Mouse (Mus musculus): ENCODE data around the gene Rtp2.
"Not testable (repeated sequence)": the region's sequence is repeated elsewhere in the genome, so short reads cannot be mapped to it uniquely, and the experiment has no call there.

The Rtp2 gene

DNA sequence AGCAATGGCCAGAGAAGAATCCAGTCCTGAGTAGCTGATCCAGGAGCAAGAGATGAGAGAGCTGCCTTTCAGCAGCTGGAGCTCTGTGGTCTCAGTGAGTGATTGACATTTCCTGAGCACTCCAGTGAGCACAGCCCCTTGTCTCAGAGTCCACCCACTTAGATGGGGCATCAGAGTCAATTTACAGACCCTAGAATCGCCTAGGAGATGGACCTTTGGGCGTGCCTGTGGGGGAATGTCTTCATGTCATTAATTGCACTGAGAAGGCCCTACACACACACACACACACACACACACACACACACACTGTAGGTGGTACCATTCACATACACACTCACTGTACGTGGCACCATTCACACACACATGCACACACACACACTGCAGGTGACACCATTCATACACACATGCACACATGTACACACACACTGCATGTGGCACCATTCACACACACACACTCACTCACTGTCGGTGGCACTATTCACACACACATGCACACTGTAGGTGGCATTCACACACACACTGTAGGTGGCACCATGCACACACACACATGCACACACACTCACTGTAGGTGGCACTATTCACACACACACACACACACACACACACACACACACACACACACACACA is 20.0 kb upstream of the Rtp2 start:
- DNase-seq (ENCODE audit: extremely low read depth, low read depth), result no peak

DNA sequence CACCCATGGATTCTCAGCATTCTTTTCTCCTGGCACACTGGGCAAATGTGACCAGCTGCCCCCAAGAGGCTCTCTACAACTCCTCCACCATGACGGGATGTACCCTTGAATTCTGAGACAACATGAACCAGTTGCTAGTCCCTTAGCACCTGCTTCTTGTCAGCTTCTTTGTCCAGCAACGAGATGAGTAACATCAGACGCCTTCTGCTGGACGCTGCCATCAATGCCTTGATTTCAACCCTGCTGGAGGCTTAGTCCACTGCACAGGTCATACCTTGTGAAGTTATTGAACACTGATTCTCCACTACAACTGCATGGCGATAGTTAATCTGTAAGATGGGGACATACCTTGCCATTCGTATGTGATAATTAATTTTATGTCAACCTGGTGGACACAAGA is 15.5 kb upstream of the Rtp2 start:
- no peak for DNase-seq (ENCODE audit: extremely low read depth, low read depth)

DNA sequence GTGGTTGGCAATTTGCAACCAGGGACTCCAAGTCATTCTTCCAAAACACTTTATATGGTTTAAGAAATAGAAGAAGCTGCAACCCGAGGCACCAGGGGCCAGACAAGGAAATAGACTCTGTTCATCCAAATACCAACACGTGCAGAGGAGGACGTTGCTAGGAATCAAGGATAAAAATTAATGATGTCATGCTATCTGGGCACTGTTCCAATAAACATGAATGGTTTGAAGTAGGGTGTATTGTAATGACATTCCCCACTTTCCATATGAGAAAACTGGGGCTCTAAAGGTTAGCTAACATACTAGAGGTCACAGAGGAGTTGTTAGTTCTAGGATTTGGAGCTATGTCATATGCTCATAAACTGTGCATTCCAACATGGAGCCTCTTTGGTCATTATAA is 12.6 kb upstream of the Rtp2 start:
- no peak for DNase-seq (ENCODE audit: extremely low read depth, low read depth)

DNA sequence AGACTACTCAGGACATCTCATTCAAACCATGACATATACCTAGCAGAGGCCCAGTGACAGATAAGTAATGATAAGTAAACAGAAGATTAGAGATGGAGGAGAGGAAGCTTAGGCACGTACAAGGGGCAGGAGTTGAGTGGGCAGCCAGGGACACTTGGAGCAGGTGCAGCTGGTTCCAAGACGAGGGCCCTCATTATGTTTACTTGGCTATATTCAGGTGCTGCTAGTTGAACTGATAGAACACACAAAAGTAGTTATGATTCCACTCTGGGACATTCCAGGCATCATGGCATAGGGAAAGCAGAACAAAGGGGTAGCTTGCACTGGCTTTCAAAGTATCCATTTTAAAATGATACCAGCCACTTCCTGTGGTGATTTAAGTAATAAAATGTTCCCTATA is 2.2 kb upstream of the Rtp2 start:
- no peak for DNase-seq (ENCODE audit: extremely low read depth, low read depth)

DNA sequence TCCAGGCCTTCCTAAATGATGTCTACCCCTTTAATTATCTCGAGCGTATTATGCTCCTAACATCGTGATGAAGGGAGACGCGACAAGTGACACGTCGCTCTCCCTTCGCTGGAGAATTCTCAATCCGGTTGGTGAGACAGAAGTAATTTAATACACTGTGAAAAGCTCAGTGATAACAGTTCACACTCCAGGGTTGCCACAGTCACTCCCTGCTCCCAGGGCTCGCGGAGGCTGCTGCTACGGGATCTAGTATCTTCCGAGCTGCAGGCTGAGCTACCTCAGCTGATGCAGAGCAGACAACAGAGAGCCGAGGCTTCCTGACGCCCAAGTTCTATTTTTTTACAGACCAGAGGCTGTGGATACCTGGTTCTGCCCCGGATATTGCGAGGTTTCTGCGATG is 919 bp downstream of the Rtp2 start:
- DNase-seq (ENCODE audit: extremely low read depth, low read depth), result no peak

DNA sequence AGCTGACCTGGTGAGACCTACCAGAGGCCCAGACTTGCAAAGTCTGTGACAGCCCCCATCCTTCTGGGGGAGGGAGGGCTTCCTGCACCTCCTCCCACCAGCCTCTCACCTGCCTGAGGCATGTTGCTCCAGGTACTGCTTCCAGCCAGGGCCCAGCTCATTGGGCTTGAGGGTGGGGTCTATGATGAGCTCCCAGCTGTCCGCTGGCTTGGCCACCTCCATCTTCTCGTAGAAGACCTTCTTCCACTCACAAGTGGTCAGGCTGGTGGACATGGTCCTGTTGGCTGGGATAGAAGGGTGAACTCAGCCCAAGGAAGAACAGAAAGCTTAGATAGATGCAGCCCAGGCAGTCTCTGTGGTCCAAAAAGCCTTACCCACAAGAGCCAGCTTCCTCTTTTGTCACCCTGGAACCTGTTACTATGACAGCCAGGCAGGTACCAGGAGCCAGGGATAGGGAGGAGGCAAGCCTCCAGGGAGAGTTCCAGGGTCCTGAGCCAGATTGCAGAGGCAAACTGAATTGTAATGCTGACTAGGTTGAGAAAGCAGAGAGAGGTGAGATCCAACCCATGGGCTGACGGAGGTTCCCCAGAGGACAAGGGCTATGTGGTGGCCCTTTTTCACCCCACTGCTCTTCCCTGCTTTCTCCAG is 1.6 kb downstream of the Rtp2 start:
- no peak for DNase-seq (ENCODE audit: extremely low read depth, low read depth)

DNA sequence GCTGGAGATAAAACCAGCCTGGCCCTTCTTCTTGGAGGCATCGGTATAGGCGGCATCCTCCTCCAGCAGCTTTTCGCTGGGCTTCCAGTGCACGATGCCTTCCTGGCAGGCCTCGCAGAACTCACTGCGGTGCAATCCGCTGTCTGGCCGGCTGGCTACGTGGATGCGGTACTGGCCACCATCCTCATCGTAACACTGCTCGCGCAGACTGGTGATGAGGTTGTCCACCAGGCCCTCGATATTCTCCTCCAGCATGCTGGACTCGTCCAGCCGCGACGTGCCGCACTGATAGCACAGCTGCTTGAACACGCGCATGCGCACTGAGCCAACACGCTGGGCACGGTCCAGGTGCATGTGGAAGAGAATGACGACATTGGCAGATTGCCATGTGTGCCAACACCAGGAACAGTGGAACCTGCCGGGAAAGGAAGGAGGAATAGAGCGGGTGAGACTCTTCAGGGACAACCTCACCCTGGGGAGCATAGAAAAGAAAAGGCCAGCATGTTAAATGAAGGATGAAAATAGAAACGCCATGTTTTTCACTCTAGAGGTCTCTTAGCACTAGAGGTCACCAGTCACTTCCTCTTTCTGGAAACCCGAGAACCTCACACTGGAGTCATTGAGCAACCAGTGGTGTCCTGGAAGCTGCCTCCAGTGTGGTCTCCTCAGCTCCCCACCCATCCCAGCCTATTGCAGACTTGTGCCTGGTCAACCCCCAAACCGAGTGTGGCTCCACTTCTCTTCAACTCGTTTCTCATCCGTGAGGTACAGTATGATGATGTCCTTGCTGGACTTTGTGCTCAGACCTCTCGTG is 4.7 kb downstream of the Rtp2 start:
- DNase-seq (ENCODE audit: extremely low read depth, low read depth), result no peak

DNA sequence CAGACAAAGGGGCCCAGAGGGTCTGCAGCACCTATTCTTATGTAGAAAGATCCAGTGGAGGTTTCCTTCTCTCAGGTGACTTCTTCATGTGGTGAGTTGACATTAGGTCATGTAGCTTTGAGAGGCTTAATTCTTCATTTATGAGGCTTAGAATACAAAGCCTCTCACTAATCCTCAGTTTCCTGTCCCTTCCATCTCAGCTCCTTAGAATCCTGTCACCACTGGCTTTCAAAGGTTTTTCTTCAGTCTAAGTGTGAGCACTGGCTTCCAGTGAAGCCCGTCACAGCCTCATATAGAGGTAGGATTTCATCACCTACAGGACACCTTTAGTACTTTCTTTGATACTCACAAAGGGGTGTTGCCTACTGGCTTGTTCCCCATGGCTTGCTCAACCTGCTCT is 9.3 kb downstream of the Rtp2 start:
- no peak for DNase-seq (ENCODE audit: extremely low read depth, low read depth)

DNA sequence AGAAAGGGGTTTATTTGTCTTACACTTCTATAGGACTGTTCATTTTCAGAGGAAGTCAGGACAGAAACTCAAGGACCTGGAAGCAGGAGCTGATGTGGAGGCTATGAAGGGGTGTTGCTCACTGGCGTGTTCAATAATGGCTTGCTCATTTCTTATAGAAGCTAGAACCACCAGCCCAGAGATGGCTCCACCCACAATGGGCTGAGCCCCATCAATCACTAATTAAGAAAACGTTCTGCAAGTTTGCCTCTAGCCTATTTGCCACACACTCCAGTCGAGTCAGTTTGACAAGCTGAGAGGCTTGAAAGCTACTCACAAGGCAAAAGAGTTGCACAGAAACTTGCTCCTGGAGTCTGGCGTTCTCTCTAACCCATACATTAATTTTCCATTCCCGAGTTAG is 10.5 kb downstream of the Rtp2 start:
- DNase-seq (ENCODE audit: extremely low read depth, low read depth), result no peak

DNA sequence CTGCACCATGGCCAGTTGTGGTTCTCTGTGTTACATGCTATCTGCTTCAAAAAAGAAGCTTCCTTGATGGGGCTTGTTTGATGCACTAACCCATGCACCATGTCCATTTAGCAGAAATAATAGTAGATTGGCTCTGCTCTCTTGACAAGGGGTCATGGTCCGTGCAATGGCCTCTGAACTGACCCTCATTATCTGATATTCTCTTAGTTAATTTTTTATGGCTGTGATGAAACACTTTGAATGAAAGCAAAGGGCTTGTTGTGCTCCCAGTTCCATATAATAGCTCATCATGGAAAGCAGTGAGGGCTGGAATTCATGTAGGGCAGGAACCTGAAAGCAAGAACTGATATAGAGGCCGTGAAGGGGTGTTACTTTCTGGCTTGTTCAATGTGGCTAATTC is 12.8 kb downstream of the Rtp2 start:
- no peak for DNase-seq (ENCODE audit: extremely low read depth, low read depth)

DNA sequence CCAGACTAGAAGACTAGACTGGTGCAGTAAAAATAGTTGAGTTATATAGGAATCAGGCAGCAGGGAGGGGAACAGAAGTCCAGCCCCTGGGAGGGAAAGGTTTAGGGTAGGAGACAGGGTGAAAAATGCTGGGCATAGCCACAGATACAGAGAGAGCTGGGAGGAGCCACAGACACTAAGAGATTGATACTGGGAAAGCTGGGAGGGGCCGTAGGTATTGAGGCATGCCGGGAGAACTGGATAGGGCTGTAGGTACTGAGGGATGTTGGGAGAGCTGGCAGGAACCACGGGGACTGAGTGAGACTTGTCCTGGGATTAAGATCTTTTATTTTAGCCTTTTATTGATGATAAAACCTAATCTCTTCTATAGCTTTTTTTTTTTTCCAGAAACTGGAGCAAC is 18.8 kb downstream of the Rtp2 start:
- DNase-seq (ENCODE audit: extremely low read depth, low read depth), result no peak

DNA sequence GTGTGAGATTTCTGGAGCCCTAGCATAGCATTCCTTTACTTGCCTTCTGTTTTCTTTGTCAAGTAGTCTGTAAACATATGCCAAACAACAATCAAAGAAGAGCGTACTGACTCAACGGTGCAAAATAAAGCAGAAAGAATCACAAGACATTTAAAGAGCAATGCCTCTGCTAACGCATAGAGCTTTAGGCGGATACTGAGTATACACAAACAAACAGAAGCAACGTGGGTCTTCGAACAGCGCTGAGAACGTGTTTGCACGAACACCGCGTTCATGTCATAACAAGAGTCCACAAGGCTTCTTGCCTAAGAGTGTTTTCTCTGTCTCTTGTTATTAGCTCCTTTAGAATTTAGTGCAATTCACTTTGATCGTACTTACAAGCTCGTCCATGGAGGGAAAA is 19.5 kb downstream of the Rtp2 start:
- DNase-seq (ENCODE audit: extremely low read depth, low read depth), result no peak

DNA sequence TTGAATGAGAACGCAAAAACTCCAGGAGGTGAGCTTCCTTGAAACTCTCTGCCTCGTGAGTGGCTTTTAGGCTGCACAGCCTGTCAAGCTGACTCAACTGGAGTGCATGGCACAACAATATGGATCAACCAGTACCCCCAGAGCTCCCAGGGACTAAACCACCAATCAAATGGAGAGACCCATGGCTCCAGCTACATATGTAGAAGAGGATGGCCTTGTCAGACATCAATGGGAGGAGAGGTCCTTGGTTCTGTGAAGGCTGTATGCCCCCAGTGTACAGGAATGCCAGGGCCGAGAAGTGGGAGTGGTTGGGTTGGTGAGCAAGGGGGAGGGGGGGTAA is 23.2 kb downstream of the Rtp2 start:
- DNase-seq (ENCODE audit: extremely low read depth, low read depth), result not testable (repeated sequence)

DNA sequence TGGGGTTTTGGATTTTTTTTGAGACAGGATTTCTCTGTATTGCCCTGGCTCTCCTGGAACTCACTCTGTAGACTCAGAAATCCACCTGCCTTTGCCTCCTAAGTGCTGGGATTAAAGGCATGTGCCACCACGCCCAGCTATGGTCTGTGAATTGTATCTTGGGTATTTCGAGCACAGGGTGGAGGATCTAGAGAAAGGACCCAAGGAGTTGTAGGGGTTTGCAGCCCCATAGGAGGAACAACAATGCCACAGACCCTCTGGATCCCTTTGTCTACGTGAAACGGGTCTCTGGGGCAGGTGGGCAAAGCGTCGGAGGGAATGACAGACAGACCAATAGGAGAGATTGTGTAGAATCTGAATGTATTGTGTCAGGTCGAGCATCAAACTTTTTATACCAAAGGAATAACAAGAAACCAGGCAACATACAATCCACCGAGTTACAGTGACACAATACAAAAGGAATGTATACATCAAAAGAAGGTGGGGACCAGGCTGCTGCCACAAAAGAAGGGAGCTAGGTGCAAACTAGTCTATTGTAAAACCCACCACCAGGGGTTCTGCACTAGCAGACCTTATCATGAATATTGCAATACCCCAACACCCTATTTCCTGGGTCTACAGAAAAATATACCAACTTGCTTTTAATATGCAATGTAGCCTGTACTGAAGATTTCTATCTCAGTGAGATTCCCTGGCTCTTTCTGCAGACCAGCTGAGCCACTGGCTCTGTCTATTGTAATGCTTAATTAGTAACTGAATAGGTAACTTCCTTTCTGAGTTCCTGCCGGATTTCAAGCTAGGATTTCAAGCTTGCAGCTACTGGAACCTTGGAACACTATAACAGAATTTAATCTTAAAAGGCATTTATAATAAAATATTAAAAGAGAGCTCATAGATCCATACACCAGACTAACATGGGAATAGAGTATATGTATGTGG is 23.8 kb downstream of the Rtp2 start:
- not testable (repeated sequence) for DNase-seq (ENCODE audit: extremely low read depth, low read depth)

DNA sequence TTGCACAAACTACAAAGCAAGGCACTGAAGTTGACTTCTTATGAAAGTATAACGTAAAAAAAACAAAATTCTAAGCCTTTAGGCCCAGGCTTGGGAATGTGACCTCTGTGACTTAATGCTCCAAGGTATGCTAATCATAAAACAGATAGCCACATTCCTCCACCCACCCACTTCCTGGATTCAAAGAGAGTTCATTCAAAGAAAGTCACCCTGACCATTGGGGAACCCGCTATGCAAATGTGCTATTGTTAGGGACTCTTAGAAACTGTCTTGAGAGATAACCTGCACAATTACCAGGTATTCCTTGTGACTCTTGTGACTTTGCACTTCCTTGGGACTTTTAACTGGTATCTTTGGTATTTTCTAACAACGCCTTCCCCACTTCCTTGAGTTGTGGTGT is 25.6 kb downstream of the Rtp2 start:
- DNase-seq (ENCODE audit: extremely low read depth, low read depth), result not testable (repeated sequence)

DNA sequence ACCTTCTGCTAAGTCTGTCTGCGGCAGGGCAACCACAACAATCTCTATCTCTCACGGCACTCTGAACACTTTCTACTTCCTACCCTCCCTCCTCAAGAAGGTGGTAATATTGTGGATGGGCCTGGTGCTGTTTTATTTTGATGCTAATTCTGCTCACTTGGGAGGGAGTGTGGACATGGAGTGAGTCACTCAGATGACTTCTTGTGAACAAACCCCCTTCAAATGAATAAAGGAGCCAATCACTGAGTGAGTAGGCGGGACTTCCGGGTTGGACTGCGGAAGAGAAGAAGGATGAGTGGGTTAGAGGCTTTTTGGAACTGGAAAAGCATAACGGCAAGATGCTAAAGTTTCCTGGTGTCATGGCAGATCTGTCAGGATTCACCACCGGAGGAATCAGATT is 30.8 kb downstream of the Rtp2 start:
- DNase-seq (ENCODE audit: extremely low read depth, low read depth), result no peak

DNA sequence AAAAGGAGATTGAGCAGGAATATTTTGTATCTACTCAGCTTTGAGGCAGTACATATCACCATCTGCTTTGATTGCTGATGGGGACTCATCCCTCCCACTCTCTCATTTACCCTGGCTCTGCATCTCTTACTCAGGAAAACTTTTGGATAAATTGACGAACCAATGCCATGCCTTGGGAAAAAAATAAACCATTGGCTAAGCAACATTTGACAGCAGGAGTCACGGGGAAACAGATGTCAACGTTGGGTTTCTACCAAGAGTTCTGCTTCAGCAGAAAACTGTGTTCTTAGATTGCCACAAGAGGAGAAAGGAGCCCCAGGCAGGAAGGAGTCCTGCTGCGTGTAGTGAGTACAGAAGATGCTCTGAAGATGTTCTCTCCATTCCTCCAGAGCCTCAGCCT is 32.1 kb downstream of the Rtp2 start:
- DNase-seq (ENCODE audit: extremely low read depth, low read depth), result no peak

DNA sequence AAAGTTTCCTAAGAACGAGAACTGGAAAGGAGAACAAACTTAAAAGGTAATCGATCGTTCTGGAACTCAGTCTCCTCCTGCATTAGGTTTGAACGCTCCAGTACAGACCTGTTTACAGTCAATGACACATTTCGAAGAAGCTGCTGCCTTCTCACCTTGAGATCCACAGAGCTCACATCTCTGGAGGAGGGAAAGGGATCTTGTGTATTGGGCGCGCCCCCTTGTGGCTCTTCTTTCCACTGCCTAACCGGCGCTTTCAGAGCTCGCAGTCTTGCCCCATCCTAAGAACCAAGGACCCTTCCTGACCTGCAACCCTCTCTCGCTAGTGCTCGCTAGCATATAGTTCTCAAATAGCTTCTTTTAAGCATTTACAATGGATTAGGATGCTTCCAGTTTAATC is 33.4 kb downstream of the Rtp2 start:
- no peak for DNase-seq (ENCODE audit: extremely low read depth, low read depth)

DNA sequence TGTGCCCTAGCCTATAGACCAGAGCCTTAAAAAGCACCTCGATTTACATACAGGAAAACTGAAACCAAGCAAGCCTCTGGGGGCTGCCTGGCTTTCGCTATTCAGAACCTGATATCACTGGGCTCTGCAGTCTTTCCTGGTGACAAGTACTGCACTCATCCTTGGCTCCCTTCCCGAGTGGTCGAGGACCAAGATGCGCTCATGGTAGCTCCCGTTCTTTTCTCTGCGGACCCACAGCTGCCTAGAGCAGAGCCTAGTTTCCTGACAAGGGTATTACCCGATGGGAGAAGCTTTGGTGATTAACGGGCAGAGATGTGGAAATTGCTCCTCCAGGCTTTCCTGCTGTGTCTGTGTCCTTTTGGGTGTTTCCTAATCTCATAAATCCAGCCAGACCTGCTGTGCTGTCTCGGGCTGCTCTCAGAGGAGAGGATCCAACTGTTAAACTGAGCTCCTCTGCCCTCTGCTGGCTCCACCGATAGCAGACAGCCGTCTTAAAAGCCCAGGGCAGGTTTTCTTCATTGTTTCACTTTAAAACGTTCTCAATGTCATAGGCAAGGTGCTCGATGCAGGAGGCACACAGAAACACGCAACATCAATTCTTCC is 34.1 kb downstream of the Rtp2 start:
- DNase-seq (ENCODE audit: extremely low read depth, low read depth), result no peak

DNA sequence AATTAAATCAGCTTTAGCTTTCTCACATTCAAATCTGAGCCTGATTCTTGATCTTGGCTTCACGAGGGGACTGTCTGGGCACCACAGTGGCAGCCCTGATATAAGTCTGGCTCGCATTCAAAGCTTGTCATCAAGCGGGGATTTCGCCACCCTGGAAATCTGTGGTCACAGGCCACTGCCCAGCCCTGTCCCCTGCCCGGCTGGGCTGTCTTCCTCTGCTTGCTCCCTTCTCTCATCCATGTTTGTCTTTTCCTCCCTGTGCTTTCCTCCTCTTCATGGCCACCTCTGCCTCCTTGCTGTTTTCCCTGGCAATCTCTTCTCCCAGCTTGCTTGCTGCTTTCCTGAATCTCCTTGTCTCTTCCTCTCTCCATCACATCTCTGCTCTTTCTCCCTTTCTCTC is 34.7 kb downstream of the Rtp2 start:
- no peak for DNase-seq (ENCODE audit: extremely low read depth, low read depth)

DNA sequence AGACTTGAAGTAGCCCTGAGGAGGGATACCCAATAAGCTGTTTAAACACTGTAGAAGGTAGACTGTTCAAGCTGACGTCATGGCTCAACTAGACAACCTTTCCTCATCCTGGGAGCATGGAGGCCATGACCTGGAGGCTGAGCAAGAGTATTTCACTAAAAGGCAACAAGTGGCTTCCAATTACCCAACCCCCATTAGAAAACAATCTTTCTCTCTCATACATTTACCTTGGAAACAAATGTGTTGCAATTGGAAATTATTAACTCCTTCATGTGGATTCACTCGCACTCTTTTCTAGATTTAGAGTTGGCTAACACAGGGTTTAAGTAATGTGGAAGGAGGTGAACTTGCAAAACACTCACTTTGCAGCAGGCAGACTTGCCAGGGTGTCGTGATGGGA is 37.1 kb downstream of the Rtp2 start:
- no peak for DNase-seq (ENCODE audit: extremely low read depth, low read depth)

All from MEL-GATA-1-ER (cell line).